Mouse (Mus musculus): ENCODE measurements at regions not wholly inside any gene's neighbourhood (a gene's known extent, or its start where the extent isn't known, plus 50 kb on each side); places are given as distances from the start of the nearest gene placed in this dataset.
A peak's percentile ranks its signal among the peaks of the same experiment; 100 is the strongest.

- peak; percentile 61 for DNase-seq (ENCODE audit: low read depth)
Observed at GRCm38 (mm10) chr7:70643694-70644301, 277.3 kb upstream of the Nr2f2 start.

GRCm38 (mm10) chr7:70643055-70643454, 276.5 kb upstream of the Nr2f2 start:
- no peak for DNase-seq (ENCODE audit: low read depth)

DNA sequence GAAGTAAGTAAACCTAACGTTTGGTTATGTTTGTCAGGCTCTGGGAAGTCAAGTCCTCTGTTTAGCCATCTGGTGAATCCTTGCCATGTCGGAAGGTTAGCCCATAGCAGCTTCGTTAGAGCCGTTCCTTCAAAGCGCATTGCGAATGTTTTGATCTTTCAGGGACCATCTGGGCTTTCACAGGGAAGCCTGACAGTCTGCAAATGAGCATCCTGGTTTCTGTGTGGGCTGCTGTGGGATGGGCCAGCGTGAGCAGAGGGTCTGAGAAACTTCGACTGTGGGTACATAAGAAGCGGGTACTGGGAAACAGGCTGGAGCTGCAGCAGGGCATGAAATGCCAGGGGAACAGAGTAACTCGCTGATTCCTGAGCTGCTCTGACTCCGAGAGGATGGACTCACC, 274.7 kb upstream of the Nr2f2 start:
- no peak for DNase-seq (ENCODE audit: low read depth)

DNA sequence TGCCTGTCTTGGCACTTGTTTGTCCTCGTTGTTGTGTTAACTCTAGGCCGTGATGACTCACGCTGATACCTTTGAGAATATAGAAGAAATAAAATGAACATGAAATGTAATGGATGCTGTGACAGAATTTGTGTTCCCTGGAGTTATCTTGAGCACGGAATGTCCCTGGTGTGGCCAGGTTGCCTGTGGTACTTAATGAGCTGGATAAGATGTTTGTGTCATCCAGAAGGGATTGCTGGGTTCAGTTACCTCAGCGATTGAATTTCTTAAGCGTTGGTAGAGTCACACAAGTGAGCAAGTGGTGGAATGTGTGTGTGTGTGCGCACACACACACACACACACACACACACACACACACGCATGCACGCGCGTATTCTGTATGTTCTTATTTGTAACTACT, 274.0 kb upstream of the Nr2f2 start:
- no peak for DNase-seq (ENCODE audit: low read depth)

GRCm38 (mm10) chr7:70638161-70638560, 271.6 kb upstream of the Nr2f2 start:
- no peak for DNase-seq (ENCODE audit: low read depth)

- peak; percentile 66 for DNase-seq (ENCODE audit: low read depth)
Observed at GRCm38 (mm10) chr7:70634016-70634415, 267.5 kb upstream of the Nr2f2 start.

- DNase-seq (ENCODE audit: low read depth), result peak; percentile 77
Observed at GRCm38 (mm10) chr7:70633577-70633976, 267.0 kb upstream of the Nr2f2 start.

GRCm38 (mm10) chr7:70625643-70626231, 259.2 kb upstream of the Nr2f2 start:
- DNase-seq (ENCODE audit: low read depth), result no peak

GRCm38 (mm10) chr7:70624727-70625642, 258.4 kb upstream of the Nr2f2 start:
- DNase-seq (ENCODE audit: low read depth), result no peak

DNA sequence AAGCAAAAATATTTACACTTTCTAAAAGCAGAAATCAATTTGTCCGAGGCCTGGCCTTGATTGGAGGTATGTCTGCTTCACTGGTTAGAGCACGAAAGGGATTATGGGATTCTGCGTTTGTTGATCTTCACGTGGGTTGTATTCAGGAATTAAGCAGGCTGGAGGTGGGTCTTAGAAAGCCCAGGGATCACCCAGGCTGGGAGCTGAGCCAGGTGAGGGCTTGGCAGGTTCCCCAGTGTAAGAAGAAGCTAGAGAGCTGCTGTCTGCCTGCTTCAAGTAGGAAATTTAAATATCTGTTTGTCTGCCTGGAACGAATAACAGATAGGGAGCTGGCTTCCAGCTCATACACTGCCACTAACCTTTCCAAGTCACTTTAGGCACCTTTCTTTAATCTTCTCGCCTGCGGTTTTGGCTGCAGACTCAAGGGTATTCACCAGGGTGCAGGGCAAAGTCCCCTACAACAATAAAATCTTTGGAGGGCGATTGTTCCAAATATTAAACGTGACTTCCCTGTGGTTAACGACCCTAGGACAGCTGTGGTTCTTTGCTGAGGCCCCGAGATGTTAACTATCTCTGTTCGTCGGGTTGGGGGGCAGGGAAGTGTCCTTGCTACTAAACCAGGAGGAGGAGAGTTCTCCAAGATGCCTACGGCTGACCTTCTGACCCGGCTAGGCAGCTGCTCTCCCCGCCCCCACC, 257.6 kb upstream of the Nr2f2 start:
- DNase-seq (ENCODE audit: low read depth), result no peak

DNA sequence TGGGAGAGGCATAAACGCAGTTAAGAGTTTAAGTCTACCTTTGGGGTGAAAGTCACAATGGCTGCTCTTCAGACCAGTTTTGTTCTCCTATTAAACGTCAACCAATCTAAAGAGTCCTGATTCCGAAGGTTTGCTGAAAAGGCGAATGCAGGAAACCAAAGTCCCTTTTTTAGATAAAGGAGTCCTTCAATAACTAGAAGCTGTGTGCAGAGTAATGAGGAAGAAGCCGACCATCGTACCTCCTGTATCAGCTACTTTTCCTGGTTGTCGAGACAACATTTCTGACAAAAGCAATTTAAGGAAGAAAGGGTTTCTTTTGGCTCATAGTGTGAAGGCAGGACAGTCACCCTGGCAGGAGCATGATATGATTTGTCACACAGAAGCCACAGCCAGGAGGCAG, 252.9 kb upstream of the Nr2f2 start:
- DNase-seq (ENCODE audit: low read depth), result no peak

DNA sequence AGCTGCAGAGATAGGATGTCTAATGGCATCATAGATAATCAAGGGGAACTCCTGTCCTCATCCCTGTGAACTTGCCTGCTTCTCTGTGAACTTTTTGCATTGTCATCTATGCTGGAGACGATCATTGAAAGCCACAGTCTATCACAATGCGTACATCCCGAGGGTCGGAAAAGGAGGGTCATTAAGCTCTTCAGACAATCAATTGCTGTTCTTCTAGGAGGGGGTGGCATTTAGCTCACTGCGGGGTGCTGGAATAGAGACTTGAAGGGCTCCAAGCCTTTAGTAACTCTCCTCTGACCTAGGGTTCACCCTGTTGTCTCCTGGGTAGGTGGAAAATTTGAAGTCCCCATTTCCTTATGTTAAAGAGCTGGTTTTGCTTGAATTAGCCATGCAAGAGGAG, 251.7 kb upstream of the Nr2f2 start:
- no peak for DNase-seq (ENCODE audit: low read depth)

DNA sequence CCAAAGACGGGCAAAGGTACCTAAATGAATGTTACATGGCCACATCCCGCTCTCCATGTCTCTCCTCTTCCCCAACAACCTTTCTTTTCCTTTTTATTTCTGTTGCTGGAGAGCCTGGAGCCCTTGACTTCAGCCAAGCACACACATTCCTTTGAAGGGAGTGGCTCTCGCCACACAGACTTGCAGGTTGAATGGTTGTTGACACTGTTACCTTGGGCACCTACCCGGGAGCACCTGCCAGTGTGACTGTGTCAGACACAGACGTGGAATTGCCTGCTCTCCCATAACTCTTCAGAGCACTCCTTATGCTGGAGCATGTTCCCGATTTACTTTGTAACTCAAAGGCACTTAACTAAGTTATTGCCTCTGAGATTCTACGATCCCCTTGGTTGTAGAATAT, 240.0 kb upstream of the Nr2f2 start:
- DNase-seq (ENCODE audit: low read depth), result no peak

- no peak for DNase-seq (ENCODE audit: low read depth)
Observed at GRCm38 (mm10) chr7:70604471-70605174, 238.1 kb upstream of the Nr2f2 start.

DNA sequence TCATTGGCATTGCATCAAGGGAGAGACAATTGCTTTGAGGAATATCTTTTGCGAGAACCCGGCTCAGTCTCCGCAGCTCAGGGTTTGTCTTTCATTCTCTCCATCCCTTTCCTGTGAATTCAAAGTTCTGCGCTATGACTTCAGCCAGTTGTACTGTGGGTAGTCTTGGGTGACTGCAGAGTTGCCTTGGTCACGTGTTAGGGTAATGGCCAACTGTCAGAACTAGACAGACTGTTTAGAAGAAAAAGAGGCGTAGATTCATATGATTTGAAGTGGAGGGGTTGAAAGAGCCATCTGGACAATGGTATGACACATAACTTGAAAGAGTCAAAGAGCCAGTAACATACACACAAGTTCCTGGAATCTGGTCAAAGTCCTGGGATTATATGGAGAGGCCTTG, 226.5 kb upstream of the Nr2f2 start:
- no peak for DNase-seq (ENCODE audit: low read depth)

DNA sequence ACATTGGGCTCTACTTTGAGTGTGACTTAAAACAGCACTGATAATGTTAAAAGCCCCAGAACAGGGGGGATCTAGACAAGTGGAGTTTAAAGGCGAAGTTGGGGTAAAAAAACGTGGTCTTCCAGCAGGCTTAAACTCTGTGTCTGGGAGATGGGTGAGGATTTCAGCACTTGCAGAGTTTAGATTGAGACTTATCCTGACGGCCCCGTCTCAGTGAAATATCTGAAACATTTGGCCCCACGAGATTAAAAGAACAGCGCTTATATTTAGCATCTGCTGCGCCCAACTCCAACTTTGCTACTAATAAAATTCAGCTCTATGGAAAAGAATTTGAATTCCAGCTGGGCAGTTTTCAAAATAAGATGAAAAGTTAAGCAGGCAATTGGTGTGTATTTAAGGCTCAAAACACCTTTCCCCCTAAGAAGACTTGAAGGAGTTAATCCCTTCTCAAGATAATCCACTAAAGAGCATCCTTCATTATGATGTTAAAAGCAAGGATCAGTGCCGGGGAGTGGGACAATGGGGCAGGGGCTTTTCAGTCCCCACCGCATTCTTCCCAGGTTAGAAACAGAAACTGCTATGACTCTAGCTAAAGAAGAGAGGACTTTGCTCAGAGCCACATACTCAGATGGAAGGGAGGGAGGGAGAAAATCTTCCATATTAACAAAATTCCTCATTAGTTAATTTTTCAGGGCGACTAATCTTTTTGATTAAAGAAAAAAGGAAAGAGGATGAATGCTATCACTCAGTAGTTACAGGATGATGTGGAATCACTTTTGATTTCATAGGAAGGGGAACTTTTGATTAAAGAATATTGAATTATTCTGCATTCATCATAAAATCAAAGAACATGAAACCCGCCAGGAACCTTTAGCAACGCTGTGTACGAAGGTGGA, 225.1 kb upstream of the Nr2f2 start:
- no peak for DNase-seq (ENCODE audit: low read depth)

GRCm38 (mm10) chr7:70589713-70590112, 223.2 kb upstream of the Nr2f2 start:
- DNase-seq (ENCODE audit: low read depth), result no peak

GRCm38 (mm10) chr7:70588061-70588460, 221.5 kb upstream of the Nr2f2 start:
- DNase-seq (ENCODE audit: low read depth), result no peak

DNA sequence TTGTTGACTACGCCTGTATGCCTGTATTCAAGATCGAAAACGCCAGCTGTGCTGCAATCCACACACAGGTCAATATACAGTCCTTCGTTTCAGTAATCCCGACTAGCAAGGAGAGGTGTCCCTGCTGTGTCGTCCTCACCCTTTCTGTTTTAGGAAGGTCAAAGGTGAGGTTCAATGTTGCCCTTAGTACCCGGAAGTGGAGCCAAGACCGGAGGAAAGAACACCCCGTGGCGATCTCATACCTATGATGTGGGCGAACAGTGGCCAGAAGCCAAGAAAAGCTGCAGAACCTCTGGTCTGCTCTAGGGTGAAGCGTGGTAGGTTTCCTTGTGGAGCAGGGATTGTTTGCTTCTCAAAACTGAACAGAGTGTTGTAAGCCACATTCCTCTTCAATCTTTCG, 217.9 kb upstream of the Nr2f2 start:
- no peak for DNase-seq (ENCODE audit: low read depth)

GRCm38 (mm10) chr7:70576112-70576910, 209.8 kb upstream of the Nr2f2 start:
- DNase-seq (ENCODE audit: low read depth), result no peak

All from fibroblast of lung, adult 2 months (primary cell).